Mouse (Mus musculus) lung, adult 2 months (tissue): ENCODE data around the gene Traf3ip2.

ENCODE experiments used
- CTCF ChIP-seq: fragments of 200-500 bp; IDR thresholded peaks from 2 replicates; pipeline ENCODE4 v1.5.1; 2011; ENCODE audit warnings: mild to moderate bottlenecking, low read length, control low read depth; ENCODE audit not compliant: insufficient read depth
- POLR2A ChIP-seq: fragments of 200-500 bp; IDR thresholded peaks from 2 replicates; pipeline ENCODE4 v1.6.1; 2011; ENCODE audit warnings: low read depth, mild to moderate bottlenecking, control low read depth, low read length, borderline replicate concordance; ENCODE audit errors: extremely low read depth

DNA sequence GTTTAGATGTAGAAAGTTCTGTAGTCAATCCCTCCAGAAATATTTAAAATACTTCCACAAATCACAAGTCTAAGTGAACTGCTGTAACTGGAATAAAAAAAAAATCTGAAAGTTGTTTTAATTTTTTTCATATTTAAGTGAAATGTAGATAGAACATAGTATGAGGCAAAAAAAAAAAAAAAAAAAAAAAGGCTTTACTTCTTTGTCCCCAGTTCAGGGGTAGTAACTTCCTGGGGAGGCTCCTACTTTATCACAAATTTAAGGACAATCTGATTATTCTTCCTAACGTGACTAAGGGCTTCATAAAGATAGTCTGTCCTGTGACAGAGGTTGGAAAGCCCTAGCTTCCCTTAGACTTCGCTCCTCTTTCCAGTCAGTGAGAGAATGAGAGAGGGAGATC, 79.4 kb downstream of the Traf3ip2 start:
- no peak for TF ChIP-seq POLR2A
- no peak for TF ChIP-seq CTCF
